Mouse (Mus musculus): ENCODE results near the gene Coro1a.
"Not testable (repeated sequence)": the region's sequence is repeated elsewhere in the genome, so short reads cannot be mapped to it uniquely, and the experiment has no call there.

GRCm38 (mm10) chr7:126688156-126688555 is 19.4 kb downstream of the Coro1a start:
- TF ChIP-seq MAX (IDR thresholded peaks at IDR 0.05); CTCF (IDR thresholded peaks at IDR 0.05; ENCODE audit: control insufficient read depth, insufficient read depth, insufficient read length); FOSL1 (IDR thresholded peaks at IDR 0.05; ENCODE audit: insufficient read depth, low read length, poor library complexity, severe bottlenecking); MYOD1 (IDR thresholded peaks at IDR 0.05; ENCODE audit: control insufficient read depth, insufficient read length, low read depth); USF1 (IDR thresholded peaks at IDR 0.05; ENCODE audit: low read depth); CEBPB (IDR thresholded peaks at IDR 0.05; ENCODE audit: low read depth): not testable (repeated sequence)

Measured in C2C12 (cell line).